Mouse (Mus musculus) liver, embryonic 14.5 days (tissue): ENCODE measurements around the gene Bank1.

Experiments
- CTCF ChIP-seq: IDR thresholded peaks from 2 replicates; pipeline ENCODE4 v1.5.1; 2016; ENCODE audit warnings: antibody characterized with exemption, low read depth, control low read depth
- EP300 ChIP-seq: IDR thresholded peaks from 2 replicates; pipeline ENCODE4 v1.6.1; 2016; ENCODE audit warnings: antibody characterized with exemption, low read depth

GRCm38 (mm10) chr3:136368505-136368999 lies 42.7 kb upstream of the Bank1 start:
- TF ChIP-seq EP300 (no peak), CTCF (no peak)
